Mouse (Mus musculus): ENCODE measurements around the gene Ptn. TPM values are rescaled to one million over a fixed set of nuclear protein-coding genes. Genes with fewer than 3 reads are reported as not detected.

The Ptn gene
- polyA plus RNA-seq (2017; shearing (Covaris generic)) = not detected

DNA sequence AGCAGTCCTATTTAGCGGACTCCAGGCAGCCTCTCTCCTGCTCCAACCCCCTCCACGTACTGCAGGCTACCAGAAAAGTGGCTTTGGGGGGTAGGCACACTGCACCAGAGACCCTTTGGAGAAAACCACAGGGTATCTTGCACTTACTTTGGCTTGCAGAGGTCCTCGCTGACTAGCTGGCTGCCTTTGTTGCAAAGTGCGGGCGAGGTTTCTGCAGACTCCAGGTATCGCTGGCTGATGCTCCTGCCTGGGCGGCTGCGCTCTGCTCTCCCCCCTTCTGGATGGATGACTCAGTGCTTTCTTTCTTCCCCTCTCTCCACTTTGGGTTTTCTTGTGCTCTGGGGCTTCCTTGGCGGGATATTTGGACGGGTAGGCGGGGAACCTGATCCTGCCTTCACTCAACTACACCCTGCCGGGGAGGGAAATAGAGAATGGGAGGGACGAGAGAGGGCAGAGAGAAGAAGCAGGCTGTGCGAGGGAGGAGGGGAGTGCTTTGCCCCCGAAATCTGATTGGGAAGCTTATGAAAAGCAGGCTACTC, at the start of gene Ptn:
Gene Ptn (minus strand): TSS at position 474 of the 539 bp plus-strand sequence.

Data from CD4-positive, CD25-positive, alpha-beta regulatory T cell, adult 9 weeks (primary cell).